Comparison of ENCODE assay signal across 19 mouse cellular contexts in genomic region chr12:81932015-81932414, GRCm38 (mm10).
DNase-seq lines count a peak whose midpoint lies in the region; ATAC-seq and TF ChIP-seq lines count a peak whose summit lies in the region.
"Had no signal": no experiment of that assay in that cellular context is flagged by ENCODE, and none has a peak within 500 bp of the region (broad histone marks: within the 10 kb centered on the region; RNA-seq: fewer than 3 reads in every experiment).

No protein-coding gene starts in this region.

- intact Hi-C loops in heart, postnatal 25 days (cut with DNase I), result no loop called here

- H3K4me3 ChIP-seq in heart, postnatal 0 days (ENCODE audit: low read depth, low read length), result no peak overlapping the region
- no peak overlapping the region for H3K4me3 ChIP-seq in kidney, postnatal 0 days (replicated peaks; ENCODE audit: low read depth, low read length)
- H3K4me3 ChIP-seq: embryonic facial prominence, embryonic 10.5 days; erythroblast, embryonic 14.5 days; limb, embryonic 15.5 days; myocyte; stomach, embryonic 15.5 days had no signal

- no peak for TF ChIP-seq CTCF in heart, postnatal 0 days (IDR thresholded peaks at IDR 0.05; ENCODE audit: low read depth)
- no peak for TF ChIP-seq CTCF in kidney, postnatal 0 days (IDR thresholded peaks at IDR 0.05; ENCODE audit: low read depth)

- H3K4me1 ChIP-seq in heart, postnatal 0 days (ENCODE audit: control insufficient read depth, insufficient read depth), result peaks cover 4% of the 10 kb centered on the region
- H3K4me1 ChIP-seq in kidney, postnatal 0 days (replicated peaks; ENCODE audit: insufficient read depth, low read length), result no peaks in the 10 kb centered on the region

- peak overlapping the region; percentile 41; the same call in 1 of the 2 replicates for H3K27ac ChIP-seq in heart, postnatal 0 days (ENCODE audit: low read depth)
- H3K27ac ChIP-seq in kidney, postnatal 0 days, result no peak overlapping the region
- H3K27ac ChIP-seq: embryonic facial prominence, embryonic 10.5 days; limb, embryonic 15.5 days; stomach, embryonic 15.5 days had no signal

- no peaks in the 10 kb centered on the region for H3K9me3 ChIP-seq in heart, postnatal 0 days (replicated peaks; ENCODE audit: control insufficient read depth, low read length)
- no peaks in the 10 kb centered on the region for H3K9me3 ChIP-seq in kidney, postnatal 0 days (replicated peaks; ENCODE audit: low read length)
- H3K9me3 ChIP-seq: embryonic facial prominence, embryonic 10.5 days; limb, embryonic 15.5 days; stomach, embryonic 15.5 days had no signal

- H3K4me2 ChIP-seq in heart, postnatal 0 days (ENCODE audit: low read depth, low read length), result no peak overlapping the region; the same call in 1 of the 2 replicates
- H3K4me2 ChIP-seq in kidney, postnatal 0 days (ENCODE audit: low read length), result no peak overlapping the region
- H3K4me2 ChIP-seq: limb, embryonic 15.5 days; stomach, embryonic 15.5 days had no signal

- DNase-seq in cerebellum, postnatal 10 days, result peak; percentile 33 to 36
- DNase-seq in cerebellum, adult 11 months, result no peak
- peak; percentile 33 for DNase-seq in heart, postnatal 0 days (ENCODE audit: low spot score)
- no peak for DNase-seq in heart, postnatal 25 days (ENCODE audit: low spot score)
- DNase-seq in lung, postnatal 25 days (ENCODE audit: low spot score), result peak; percentile 21
- no peak for DNase-seq in lung, postnatal 10 days
- peak; percentile 50 for DNase-seq in kidney, postnatal 0 days (ENCODE audit: low spot score)
- DNase-seq in yolk sac, embryonic 10.5 days (ENCODE audit: low spot score), result no peak
- DNase-seq: adrenal gland, postnatal 25 days; liver, postnatal 0 days; right cerebral cortex, adult 18-20 months; spleen, adult 18-20 months had no signal

- WGBS in heart, postnatal 0 days, result 44% methylated on average over 13 of the region's 13 CpGs
- 35% methylated on average over 13 of the region's 13 CpGs for WGBS in kidney, postnatal 0 days

- H3K36me3 ChIP-seq in heart, postnatal 0 days (replicated peaks; ENCODE audit: control insufficient read depth, insufficient read depth, low read length), result peaks cover 7% of the 10 kb centered on the region; the same call in 1 of the 2 replicates
- peaks cover 6% of the 10 kb centered on the region; the same call in 1 of the 2 replicates for H3K36me3 ChIP-seq in kidney, postnatal 0 days (ENCODE audit: insufficient read depth, low read length)
- H3K36me3 ChIP-seq: stomach, embryonic 15.5 days had no signal

- no peak for TF ChIP-seq EP300 in heart, postnatal 0 days (IDR thresholded peaks at IDR 0.05; ENCODE audit: low read depth)

- 0 out of 2 replicates have a peak, but pooled peaks have one; percentile 47 for ATAC-seq in heart, postnatal 0 days (ENCODE audit: insufficient read depth, low read depth)
- ATAC-seq in kidney, postnatal 0 days (replicated peaks; ENCODE audit: low FRiP score, low read depth), result peak; percentile 69; the same call in 1 of the 2 replicates
- ATAC-seq: activated CD4-positive, CD25-positive, alpha-beta regulatory T cell, adult 4 months; forebrain, embryonic 16.5 days; liver, postnatal 0 days had no signal

- no peaks in the 10 kb centered on the region for H3K27me3 ChIP-seq in heart, postnatal 0 days (ENCODE audit: control insufficient read depth, insufficient read depth, low read length)
- H3K27me3 ChIP-seq in kidney, postnatal 0 days (ENCODE audit: insufficient read depth, low read length), result no peaks in the 10 kb centered on the region
- H3K27me3 ChIP-seq: limb, embryonic 15.5 days; stomach, embryonic 15.5 days had no signal

- H3K9ac ChIP-seq in heart, postnatal 0 days (replicated peaks; ENCODE audit: low read depth, low read length), result no peak overlapping the region
- H3K9ac ChIP-seq in kidney, postnatal 0 days (ENCODE audit: low read depth, low read length), result no peak overlapping the region
- H3K9ac ChIP-seq: limb, embryonic 15.5 days; liver, postnatal 0 days; stomach, embryonic 15.5 days had no signal

Comparison
In these comparisons a context has a peak if more than half of its experiments do, and no peak if none do; other contexts are left out.
1. DNase-seq: peak in cerebellum, postnatal 10 days (2 of 2), heart, postnatal 0 days (single experiment), lung, postnatal 25 days (single experiment) and kidney, postnatal 0 days (single experiment); none in cerebellum, adult 11 months (single experiment), heart, postnatal 25 days (single experiment), lung, postnatal 10 days (single experiment) and yolk sac, embryonic 10.5 days (single experiment).